Mouse (Mus musculus) frontal cortex, postnatal 10 days (tissue): ENCODE measurements at regions not wholly inside any gene's neighbourhood (a gene's known extent, or its start where the extent isn't known, plus 50 kb on each side); places are given as distances from the start of the nearest gene placed in this dataset.

Source experiments
- DNase-seq, 2 experiments: peaks; one replicate each; pipeline ENCODE4 v3.0.0; 2022; ENCODE audit warnings: low spot score in 2 of 2, mixed read lengths in 1 of 2

DNA sequence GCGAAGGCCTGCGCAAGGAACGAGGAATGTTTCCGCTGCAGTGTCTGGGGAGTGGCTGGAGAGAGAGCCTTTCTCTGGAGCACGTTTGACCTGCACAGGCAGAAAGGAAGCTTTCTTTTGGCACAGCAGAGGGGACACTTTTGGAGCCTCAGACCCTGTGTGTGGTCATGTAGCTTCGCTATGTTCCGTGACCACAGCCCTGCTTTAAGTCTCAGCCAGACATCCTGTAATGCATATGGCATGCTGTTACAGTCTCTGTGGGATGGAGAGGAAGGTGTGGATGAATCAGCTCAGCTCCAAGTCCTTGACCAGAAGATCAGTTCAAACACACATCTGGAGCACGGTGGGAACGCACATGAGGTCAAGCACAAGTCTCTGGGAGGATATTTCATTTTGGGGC lies 107.3 kb upstream of the Tnp1 start:
- DNase-seq: no peak

DNA sequence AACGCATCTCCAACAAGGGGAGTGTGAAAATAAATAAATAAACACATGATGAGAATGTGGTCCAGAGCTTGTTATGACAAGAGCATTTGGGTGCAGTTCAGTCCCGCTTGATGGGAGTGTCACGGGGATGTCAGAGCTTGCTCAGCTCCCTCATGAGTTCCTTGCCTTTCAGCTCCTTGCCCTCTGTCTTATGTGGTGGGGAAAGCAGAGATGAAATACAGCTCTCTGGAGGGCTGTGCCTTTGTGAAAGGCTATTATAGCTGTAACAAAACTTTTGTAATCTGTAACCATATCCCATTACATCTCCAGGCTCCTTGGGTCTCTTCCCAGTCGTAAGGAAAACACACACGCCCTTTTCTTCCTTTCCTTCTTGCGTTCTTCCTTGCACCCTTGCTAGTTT lies 103.0 kb upstream of the Tnp1 start:
- DNase-seq: no peak

DNA sequence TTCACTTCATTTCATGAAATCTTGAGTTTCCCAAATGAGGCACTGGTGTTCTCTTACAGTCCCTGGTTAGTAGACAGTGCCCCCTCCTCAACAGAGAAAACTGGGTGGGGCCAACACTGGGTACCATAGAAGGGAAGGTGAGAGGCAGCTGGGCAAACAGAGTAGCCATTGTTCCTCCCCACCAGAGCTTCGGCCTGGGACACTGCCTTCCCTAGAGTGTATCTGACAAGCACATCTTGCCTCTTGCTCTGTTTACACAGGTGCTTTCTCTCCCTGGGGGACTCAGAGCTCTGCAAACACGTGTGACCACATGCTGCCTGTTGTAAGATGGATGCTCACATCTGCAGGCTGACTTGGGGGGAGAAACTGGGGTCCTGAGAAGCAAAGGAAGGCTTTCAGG lies 100.8 kb upstream of the Tnp1 start:
- no peak for DNase-seq

DNA sequence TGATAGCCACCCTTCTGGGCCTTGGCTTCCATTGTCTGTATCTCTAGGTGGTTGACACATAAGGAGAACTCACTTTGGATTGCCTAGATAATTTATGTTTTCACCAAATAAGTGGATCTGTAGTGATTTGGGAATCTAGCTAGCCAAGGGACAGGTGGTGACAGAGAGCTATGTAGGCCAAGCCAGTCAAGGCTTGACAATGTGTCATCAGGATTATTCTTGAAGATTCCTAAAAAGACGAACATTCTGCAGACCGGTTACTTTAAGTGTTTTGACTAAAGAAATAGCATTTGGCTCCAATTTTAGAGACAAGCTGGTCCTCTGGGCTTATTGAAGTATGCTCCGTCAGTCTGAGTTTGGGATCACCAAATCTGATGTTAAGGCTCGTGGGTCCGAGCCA lies 100.1 kb upstream of the Tnp1 start:
- DNase-seq: no peak

DNA sequence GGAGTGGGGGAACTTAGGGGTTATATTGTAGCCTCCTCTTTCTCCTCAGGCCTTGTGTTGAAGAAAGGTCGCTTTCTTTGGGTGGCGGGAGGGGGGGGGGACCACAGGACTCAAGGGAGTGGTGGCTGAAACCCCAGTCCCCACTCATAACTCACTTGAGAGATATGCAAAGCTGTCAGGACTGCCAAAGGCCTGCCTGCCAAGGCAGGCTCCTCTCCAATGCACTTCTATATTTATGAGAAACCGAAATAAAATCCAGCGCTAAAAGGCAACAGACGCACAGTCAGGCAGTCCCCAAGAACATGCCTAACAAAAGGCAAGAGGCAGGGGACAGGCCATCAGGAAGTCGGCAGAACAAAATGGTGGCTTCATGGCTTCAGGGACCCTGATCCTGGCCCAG lies 97.4 kb upstream of the Tnp1 start:
- DNase-seq: no peak

DNA sequence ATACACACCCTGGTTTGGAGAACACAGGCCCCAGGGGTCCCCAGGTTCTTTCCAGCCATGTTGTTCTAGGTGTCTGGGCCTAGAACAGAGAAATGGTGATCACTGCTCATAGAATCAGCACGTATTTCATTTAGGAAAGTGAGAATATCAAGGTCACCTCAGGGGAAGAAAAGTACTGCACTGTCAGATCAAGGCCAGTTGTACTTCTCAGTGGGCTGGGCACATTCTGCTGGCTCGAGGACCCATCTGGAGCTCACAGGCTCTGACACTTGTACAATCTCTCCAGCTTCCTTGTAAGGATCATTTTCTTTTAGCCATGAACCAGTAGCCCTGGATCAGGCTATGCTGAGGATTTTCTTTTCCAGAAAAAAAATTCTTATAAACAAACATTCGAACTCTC lies 97.0 kb upstream of the Tnp1 start:
- no peak for DNase-seq

DNA sequence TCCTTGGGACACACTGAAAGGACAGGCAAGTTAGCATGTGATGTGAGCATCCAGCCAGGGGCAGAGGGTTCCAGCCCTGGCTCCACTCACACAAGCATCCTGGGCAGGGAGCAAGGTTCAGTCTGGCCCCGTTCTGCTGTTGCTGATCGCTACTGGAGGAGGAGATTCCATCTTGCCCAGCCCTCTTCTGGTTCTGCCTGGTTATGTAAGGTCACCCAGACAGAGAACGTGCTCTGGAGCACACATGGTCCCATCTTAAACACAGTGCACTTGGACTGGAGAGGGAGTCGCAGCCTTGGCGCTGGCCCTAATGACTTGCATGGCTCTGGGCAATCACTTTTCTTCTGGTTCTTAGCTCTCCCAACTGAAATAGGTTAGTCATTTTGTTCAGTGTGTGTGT lies 96.2 kb upstream of the Tnp1 start:
- no peak for DNase-seq

DNA sequence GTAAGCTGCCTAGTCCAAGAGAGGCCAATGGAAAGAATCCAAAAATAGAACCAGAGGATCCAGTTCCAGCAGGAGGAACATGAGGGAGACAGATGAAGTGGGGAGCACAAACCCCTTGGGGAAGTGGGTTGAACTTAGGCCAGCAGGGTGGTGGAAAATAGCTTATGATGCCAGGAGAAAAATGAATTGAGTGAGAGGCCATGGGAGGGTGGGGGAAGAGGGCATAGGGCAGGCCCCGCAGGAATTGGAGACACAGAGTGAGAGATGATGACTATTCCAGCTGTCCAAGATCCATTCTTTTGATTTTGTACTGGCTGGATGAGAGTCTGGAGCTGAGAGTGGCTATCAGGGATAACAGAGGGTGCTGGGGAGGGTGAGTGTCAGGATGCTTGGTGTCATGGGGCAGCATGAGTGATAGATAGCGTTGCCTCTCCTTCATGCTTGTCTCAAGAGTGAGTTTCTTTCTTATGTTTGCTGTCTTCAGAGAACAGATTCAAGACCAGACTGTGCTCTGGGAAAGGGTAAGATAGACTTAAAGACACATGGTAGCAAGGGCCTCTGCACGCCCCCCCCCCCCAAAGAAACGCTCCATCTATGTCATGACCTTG lies 90.3 kb upstream of the Tnp1 start:
- no peak for DNase-seq

DNA sequence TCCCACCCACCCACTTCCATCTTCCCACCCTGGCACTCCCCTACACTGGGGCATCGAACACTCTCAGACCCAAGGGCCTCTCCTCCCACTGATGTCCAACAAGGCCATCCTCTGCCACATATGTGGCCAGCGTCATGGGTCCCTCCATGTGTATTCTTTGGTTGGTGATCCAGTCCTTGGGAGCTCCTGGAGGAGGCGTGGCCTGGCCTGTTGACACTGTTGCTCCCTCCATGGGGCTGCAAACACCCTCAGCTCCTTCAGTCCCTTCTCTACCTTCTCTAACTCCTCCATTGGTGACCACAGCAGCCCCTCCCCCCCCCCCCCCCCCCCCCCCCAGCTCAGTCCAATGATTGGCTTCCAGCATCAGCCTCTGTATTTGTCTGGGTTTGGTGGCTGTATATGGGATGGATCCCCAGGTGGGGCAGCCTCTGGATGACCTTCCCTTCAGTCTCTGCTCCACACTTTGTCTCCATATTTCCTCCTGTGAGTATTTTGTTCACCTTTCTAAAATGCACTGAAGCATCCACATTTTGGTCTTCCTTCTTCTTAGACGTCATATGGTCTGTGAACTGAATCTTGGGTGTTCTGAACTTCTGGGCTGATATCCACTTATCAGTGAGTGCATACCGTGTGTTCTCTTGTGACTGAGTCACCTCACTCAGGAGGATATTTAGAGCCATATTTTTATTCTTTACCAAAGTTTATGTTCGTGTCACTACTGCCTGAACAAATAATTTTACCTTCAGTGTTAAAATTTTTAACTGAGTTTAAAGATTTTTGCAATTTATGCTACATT lies 82.1 kb upstream of the Tnp1 start:
- DNase-seq: no peak

DNA sequence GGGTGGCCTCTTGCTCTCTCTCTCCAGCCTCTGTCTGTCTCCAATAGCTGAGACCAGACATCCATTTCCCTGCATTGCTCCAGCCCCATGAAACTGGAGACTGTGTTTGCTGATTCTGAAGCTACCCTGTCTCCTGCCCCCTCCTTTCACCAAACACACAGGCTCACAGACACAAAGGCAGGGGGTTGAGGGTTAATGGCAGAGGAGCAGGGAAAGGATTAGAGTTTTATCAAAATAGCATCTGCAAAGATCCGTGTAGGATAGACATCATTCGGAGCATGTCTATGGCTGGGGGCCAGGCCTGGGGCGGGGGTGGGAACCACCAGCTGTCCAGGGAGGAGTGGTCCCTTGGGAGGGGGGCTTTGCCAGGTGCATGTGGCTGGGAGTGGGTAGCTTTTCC lies 73.9 kb upstream of the Tnp1 start:
- DNase-seq: no peak

DNA sequence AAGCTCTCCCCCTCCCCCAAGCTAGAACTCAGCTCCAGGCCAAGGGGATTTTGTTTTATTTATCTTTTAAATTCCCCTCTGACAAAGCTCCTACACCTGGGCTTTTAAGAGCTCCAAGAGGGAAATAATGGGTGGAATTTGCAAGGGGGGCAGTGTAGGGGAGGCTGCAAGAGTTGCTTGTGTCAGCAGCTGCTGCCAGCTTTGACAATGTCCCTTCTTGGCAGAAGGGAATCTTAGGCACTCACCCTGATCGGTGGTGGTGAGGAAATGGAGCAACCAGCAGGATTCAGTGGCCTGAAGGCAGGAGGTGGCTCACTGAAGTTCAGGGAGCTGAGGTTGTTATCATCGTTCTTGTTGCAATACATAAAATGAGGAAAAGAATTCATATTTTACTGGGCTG lies 72.8 kb upstream of the Tnp1 start:
- DNase-seq: no peak

DNA sequence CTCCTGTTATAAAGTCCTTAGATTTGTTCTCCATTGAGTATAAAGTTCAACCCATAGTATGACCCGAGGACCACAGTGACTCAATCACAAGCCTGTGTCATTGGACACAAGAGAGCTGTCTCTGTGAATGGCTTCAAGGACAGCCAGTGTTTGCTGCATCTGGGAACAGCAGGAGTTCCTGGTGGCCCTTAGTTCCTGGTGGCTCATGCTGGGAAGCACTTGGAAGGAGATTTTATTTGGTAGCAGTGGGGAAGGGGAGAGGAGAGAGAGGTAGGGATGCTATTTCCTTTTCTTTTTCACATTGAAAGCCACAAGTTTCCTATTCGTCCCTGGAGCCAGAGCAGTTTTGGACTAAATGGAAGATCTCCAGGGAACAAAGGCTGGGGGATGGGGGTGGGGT lies 69.2 kb upstream of the Tnp1 start:
- no peak for DNase-seq

DNA sequence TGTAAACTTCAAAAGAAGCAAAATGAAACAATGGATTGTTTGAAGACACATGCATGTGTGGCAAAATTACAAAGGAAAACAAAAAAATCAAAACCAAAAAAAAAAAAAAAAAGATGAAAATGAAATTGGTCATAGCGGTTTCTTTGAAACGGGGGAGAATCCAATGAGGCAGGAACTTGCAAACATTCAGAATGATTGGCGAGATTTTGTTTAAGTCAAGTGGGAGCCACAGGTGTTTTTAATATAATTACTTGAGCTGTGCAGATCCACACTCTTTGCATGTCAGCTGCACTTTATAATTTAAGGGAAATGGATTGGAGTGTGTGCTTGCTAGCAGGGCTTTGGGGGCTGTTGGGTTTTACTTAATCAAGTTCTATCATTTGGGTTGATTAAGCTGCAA lies 67.7 kb upstream of the Tnp1 start:
- DNase-seq: no peak

DNA sequence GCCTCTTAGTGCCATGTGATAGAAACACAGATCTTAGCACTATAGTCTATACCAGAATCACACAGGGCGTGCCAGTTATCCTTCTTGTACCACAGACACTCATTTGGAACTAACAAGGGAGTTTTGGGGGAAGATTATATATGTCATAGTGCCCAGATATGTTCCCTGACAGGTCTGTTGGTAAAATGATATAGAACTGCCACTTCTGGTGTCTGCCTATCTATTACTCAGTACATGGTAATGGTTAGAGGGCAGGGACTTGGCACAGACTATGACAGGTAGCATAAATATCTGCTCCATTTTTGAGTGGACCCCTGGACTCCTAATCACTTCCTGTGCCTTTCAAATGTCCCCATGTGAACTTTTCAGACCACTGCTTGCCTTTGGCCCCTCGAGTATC lies 63.8 kb upstream of the Tnp1 start:
- DNase-seq: no peak

DNA sequence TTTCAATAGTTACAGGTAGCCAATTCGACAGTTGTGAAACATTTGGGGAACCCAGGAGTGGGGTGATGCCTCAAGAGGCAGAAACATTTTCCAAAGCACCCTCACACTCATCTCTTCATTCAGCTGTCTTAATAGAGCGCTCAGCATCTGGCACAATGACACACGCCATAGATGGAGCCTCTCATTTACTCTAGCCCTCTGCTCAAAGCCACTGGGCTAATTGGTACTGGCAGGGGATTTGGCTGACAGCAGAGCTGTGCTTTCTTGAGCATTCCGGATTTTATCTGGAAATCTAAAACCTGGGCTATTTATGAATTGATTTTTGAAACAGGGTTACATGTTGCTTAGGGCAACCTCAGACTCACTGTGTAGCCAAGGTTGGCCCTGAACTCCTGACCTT lies 61.4 kb upstream of the Tnp1 start:
- DNase-seq: no peak

DNA sequence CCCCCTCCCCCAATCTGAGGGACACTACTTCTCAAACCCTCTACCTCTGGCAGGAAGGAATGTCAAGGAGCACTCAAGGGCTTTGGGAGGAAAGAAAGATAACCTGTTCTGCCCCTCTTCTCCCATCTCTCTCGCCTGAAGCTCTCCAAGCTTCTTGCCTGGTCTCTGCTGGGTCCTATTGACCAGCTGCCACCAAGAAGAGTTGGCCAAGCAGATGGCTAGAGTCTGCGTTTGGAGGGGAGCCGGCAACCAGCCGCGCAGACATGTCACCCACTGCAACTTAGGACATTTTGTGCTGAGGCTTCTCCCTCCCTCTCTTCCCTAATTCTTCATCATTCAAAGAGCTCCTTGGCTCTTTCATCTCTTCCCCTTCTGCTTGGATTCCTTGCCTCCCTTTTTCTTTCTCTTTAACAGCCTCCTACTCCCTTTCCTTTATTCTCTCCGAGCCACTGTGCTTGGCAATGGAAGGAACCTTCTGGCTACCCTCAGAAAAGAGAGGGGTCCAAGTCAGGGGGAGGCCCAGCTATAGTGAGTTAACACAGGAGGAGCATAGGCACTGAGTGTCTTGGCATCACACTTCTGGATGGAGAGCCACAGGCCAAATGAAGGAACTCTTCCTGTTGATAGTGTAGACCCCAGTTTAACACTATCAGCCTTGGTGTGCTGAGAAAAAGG lies 60.1 kb upstream of the Tnp1 start:
- no peak for DNase-seq

DNA sequence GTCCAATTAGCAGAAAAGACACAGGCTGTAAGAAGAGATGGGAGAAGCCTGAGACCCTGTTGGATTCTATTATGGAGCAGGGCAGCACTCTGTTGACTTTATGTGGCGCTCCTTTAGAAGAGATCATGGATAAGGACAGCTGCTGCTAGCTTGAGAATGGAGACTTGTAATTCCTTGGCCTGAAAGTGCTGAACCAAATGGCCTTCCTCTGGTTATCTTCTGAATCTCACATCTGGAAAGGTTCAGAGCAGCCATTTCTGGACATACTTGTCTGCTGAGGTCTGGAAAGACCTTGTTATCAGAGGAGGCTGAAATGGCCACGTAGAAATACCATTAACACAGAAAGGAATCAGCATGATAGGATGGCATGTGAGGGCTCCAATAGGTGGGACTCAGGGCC lies 59.5 kb upstream of the Tnp1 start:
- DNase-seq: no peak

DNA sequence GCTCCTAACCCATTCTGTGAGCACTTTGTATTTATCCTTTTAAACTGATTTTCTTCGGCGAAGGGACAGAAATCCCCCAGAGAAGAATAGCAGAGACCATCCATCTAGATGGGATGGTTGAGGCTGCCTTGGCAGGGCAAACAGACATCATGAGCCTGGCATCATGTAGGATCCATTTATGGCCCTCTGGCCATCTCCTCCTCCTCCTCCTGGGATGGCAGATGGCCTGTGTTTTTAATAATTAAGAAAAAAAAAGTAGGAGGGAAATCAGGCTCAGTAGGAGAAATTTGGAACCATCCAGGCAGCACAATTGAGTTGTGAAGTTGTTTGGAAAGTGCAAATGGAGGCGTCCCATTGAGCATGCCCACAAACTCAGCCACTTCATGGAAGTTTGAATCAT lies 58.8 kb upstream of the Tnp1 start:
- no peak for DNase-seq

DNA sequence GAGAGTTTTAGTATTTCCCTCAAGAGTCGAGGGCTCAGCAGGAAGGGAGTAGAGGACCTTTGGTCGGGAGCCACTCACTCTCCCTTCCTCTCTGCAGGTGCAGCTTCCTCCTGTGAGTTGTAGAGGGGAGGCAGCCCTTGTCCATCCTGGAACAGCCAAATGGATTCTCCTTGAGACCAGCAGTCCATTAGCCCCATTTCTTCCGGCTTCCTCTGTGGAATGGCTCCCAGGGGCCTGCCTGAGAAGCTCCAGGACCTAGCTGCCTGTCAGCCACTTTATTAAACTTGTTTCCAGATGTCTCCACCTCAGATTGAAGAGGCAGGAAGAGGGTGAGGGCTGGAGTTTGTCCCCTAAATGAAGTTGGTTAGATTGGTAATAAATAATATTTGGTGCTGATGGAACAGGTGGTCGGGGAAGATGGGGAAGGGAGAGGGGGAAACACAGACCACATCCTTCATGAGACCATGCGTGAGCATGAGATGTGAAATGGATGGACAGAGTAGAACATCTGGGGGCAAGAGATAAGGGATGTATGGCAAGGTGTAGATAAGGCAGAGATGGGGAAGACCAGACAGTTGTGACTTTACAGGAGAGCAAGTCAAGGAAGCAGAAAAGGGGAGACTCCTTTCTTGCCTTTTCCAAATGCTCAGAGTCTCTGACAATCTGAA lies 56.7 kb upstream of the Tnp1 start:
- no peak for DNase-seq

DNA sequence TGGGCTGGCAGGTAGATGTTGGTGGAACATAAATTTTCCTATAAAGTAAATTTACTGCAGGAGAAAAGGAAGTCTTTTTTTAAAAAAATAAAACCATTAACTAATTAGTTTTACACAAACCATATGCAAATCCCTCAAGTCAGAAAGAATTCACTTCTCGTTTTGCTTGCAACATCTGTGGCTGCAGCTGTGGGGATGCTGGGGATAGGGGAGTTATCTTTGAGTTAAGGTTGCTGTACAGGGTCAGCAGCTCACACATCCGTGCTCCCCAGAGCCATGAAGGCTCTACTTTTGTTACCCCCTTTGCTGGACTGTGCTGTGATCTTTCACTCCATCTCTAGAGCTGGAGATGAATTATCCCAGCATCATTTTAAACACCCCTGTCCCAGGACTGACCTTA lies 54.4 kb upstream of the Tnp1 start:
- no peak for DNase-seq
